Mouse (Mus musculus): ENCODE data around the gene Itk. TPM values are rescaled to one million over a fixed set of nuclear protein-coding genes. Genes with fewer than 3 reads are reported as not detected.

Itk gene
- total and polyA plus RNA-seq, 2 experiments from 2014 or later: 0.05 to 0.19 TPM

GRCm38 (mm10) chr11:46371250-46371649 lies 18.1 kb downstream of the Itk start:
- 94% methylated on average over 8 of the region's 8 CpGs for WGBS

GRCm38 (mm10) chr11:46370457-46370856 lies 18.9 kb downstream of the Itk start:
- Histone ChIP-seq H3K36me3 (ENCODE audit: insufficient read depth) (no peaks in the 10 kb centered on the region), H3K9ac (no peak overlapping the region), H3K9me3 (ENCODE audit: low read length) (no peaks in the 10 kb centered on the region), H3K4me1 (ENCODE audit: insufficient read depth) (no peaks in the 10 kb centered on the region), H3K4me2 (ENCODE audit: low read depth) (no peak overlapping the region), H3K27me3 (ENCODE audit: insufficient read depth, low read length) (no peaks in the 10 kb centered on the region), H3K4me3 (ENCODE audit: low read depth, low read length) (no peak overlapping the region), H3K27ac (ENCODE audit: low read depth, low read length) (no peak overlapping the region)
- ATAC-seq (no peak), DNase-seq (no peak)
- no peak for TF ChIP-seq CTCF (IDR thresholded peaks at IDR 0.05; ENCODE audit: low read depth)
- 96% methylated on average over 4 of the region's 4 CpGs for WGBS

More at GRCm38 (mm10) chr11:46371250-46371649, 18.1 kb downstream of the Itk start:
- Histone ChIP-seq H3K36me3 (ENCODE audit: insufficient read depth) (no peaks in the 10 kb centered on the region), H3K4me2 (ENCODE audit: low read depth) (no peak overlapping the region), H3K4me1 (ENCODE audit: insufficient read depth) (no peaks in the 10 kb centered on the region), H3K9me3 (ENCODE audit: low read length) (no peaks in the 10 kb centered on the region), H3K27ac (ENCODE audit: low read depth, low read length) (no peak overlapping the region), H3K27me3 (ENCODE audit: insufficient read depth, low read length) (no peaks in the 10 kb centered on the region), H3K9ac (no peak overlapping the region), H3K4me3 (ENCODE audit: low read depth, low read length) (no peak overlapping the region)
- DNase-seq: no peak
- no peak for TF ChIP-seq CTCF (IDR thresholded peaks at IDR 0.05; ENCODE audit: low read depth)
- no peak for ATAC-seq

- no peak overlapping the region for H3K4me2 ChIP-seq (ENCODE audit: low read depth)
- H3K4me3 ChIP-seq (ENCODE audit: low read depth, low read length): no peak overlapping the region
- H3K9me3 ChIP-seq (ENCODE audit: low read length): no peaks in the 10 kb centered on the region
- no peaks in the 10 kb centered on the region for H3K27me3 ChIP-seq (ENCODE audit: insufficient read depth, low read length)
- no peak overlapping the region for H3K9ac ChIP-seq
- 68% methylated on average over 3 of the region's 3 CpGs for WGBS
- TF ChIP-seq CTCF (IDR thresholded peaks at IDR 0.05; ENCODE audit: low read depth): no peak
- no peak for ATAC-seq
- H3K27ac ChIP-seq (ENCODE audit: low read depth, low read length): no peak overlapping the region
- no peak for DNase-seq
- no peaks in the 10 kb centered on the region for H3K4me1 ChIP-seq (ENCODE audit: insufficient read depth)
- H3K36me3 ChIP-seq (ENCODE audit: insufficient read depth): no peaks in the 10 kb centered on the region
Observed at GRCm38 (mm10) chr11:46366357-46366756, 23.0 kb downstream of the Itk start.

- ATAC-seq (no peak), DNase-seq (no peak)
- Histone ChIP-seq H3K4me1 (ENCODE audit: insufficient read depth) (no peaks in the 10 kb centered on the region), H3K4me2 (ENCODE audit: low read depth) (no peak overlapping the region), H3K9ac (no peak overlapping the region), H3K4me3 (ENCODE audit: low read depth, low read length) (no peak overlapping the region), H3K9me3 (ENCODE audit: low read length) (no peaks in the 10 kb centered on the region), H3K36me3 (ENCODE audit: insufficient read depth) (no peaks in the 10 kb centered on the region), H3K27ac (ENCODE audit: low read depth, low read length) (no peak overlapping the region), H3K27me3 (ENCODE audit: insufficient read depth, low read length) (no peaks in the 10 kb centered on the region)
- WGBS: 92% methylated on average over 5 of the region's 5 CpGs
- TF ChIP-seq CTCF (IDR thresholded peaks at IDR 0.05; ENCODE audit: low read depth): no peak
Observed at GRCm38 (mm10) chr11:46365744-46366143, 23.6 kb downstream of the Itk start.

- no peak for TF ChIP-seq CTCF (IDR thresholded peaks at IDR 0.05; ENCODE audit: low read depth)
- Histone ChIP-seq H3K4me1 (ENCODE audit: insufficient read depth) (no peaks in the 10 kb centered on the region), H3K27ac (ENCODE audit: low read depth, low read length) (no peak overlapping the region), H3K36me3 (ENCODE audit: insufficient read depth) (no peaks in the 10 kb centered on the region), H3K4me3 (ENCODE audit: low read depth, low read length) (no peak overlapping the region), H3K9ac (no peak overlapping the region), H3K27me3 (ENCODE audit: insufficient read depth, low read length) (no peaks in the 10 kb centered on the region), H3K9me3 (ENCODE audit: low read length) (no peaks in the 10 kb centered on the region), H3K4me2 (ENCODE audit: low read depth) (no peak overlapping the region)
- WGBS: 95% methylated on average over 9 of the region's 9 CpGs
- no peak for ATAC-seq
- no peak for DNase-seq
Observed at GRCm38 (mm10) chr11:46363864-46364263, 25.5 kb downstream of the Itk start.

- Histone ChIP-seq H3K9me3 (ENCODE audit: low read length) (no peaks in the 10 kb centered on the region), H3K27me3 (ENCODE audit: insufficient read depth, low read length) (no peaks in the 10 kb centered on the region), H3K27ac (ENCODE audit: low read depth, low read length) (no peak overlapping the region), H3K36me3 (ENCODE audit: insufficient read depth) (no peaks in the 10 kb centered on the region), H3K4me3 (ENCODE audit: low read depth, low read length) (no peak overlapping the region), H3K4me1 (ENCODE audit: insufficient read depth) (no peaks in the 10 kb centered on the region), H3K9ac (no peak overlapping the region), H3K4me2 (ENCODE audit: low read depth) (no peak overlapping the region)
- DNase-seq (no peak), ATAC-seq (no peak)
- TF ChIP-seq CTCF (IDR thresholded peaks at IDR 0.05; ENCODE audit: low read depth): no peak
- WGBS: 82% methylated on average over 18 of the region's 18 CpGs
Observed at GRCm38 (mm10) chr11:46362061-46363022, 27.0 kb downstream of the Itk start.

GRCm38 (mm10) chr11:46360991-46361665 lies 28.2 kb downstream of the Itk start:
- no peak overlapping the region for H3K27ac ChIP-seq (ENCODE audit: low read depth, low read length)
- ATAC-seq (no peak), DNase-seq (no peak)
- H3K4me3 ChIP-seq (ENCODE audit: low read depth, low read length): no peak overlapping the region
- 65% methylated on average over 2 of the region's 2 CpGs for WGBS
- H3K9ac ChIP-seq: no peak overlapping the region
- H3K9me3 ChIP-seq (ENCODE audit: low read length): no peaks in the 10 kb centered on the region
- no peaks in the 10 kb centered on the region for H3K4me1 ChIP-seq (ENCODE audit: insufficient read depth)
- TF ChIP-seq CTCF (IDR thresholded peaks at IDR 0.05; ENCODE audit: low read depth): no peak
- H3K36me3 ChIP-seq (ENCODE audit: insufficient read depth): no peaks in the 10 kb centered on the region
- no peaks in the 10 kb centered on the region for H3K27me3 ChIP-seq (ENCODE audit: insufficient read depth, low read length)
- H3K4me2 ChIP-seq (ENCODE audit: low read depth): no peak overlapping the region
